Mouse (Mus musculus) gastrocnemius, adult 2 months (tissue): ENCODE measurements around the gene Asb2. TPM values are rescaled to one million over a fixed set of nuclear protein-coding genes. Genes with fewer than 3 reads are reported as not detected.

Experiments used
- DNase-seq: peaks from one replicate; pipeline ENCODE4 v3.0.0; 2022
- H3K27ac ChIP-seq: fragments of 200-600 bp; 2 replicates; pipeline ENCODE4 v1.8.1; 2022; ENCODE audit warnings: mild to moderate bottlenecking
- H3K4me3 ChIP-seq: fragments of 200-600 bp; 2 replicates; pipeline ENCODE4 v1.8.1; 2022; ENCODE audit warnings: mild to moderate bottlenecking, moderate library complexity
- CTCF ChIP-seq: fragments of 200-600 bp; IDR thresholded peaks from 2 replicates; pipeline ENCODE4 v1.8.1; 2022; ENCODE audit warnings: antibody characterized with exemption, mild to moderate bottlenecking, moderate library complexity
- intact Hi-C: fragments of 180-260 bp; cut with DNase I; formaldehyde crosslinking; loops from one replicate; pipeline ENCODE4 v1.15.1; 2025
- total RNA-seq, 2 experiments: library from RNA; stranded (reverse); gene quantifications; 2 replicates each; pipeline ENCODE4 v1.2.3; 2021

Gene Asb2
- total RNA-seq, 2 experiments from 2014 or later: 548 to 725 TPM

DNA sequence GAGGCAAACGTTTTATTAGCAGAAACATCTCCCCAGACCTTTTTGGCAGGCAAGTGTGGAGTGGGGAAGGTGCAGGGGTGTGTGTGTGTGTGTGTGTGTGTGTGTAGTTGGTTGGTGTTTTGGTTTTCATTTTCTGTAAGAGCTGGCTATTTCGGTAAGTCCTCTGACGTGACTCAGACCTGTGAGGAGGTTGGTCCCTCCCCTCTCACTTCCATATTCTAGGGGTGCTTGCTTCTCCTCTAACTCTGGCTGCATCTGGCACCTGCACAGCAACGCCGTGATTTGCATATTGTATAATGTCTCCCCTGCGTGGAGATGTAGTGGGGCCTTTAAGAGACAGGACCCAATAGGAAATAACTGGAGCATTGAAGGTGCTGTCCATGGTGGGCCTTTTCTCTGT is 82.8 kb downstream of the Asb2 start:
- Histone ChIP-seq H3K27ac (no peak overlapping the region), H3K4me3 (no peak overlapping the region)
- intact Hi-C loops: no loop called here
- DNase-seq: no peak
- no peak for TF ChIP-seq CTCF

DNA sequence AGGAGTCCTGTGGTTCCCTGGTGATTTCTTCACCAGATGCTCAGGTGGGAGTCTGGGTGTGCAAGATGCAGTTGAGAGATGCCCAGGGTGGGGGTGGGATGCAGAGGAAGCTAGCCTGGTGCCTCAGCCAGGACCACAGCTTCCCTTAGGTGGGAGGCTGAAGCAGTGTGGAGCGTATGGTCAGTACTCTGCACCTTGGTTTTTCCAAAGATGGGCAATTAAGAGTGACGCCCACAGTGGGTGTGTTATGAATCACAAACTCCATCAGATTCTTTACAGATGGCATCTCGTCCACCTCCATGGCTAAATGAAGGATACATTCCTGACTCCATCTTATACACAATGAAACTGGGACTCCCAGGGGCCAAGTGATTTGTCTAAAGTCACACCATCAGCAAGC is 83.6 kb downstream of the Asb2 start:
- intact Hi-C loops: no loop called here

More for the DNA sequence above, 83.6 kb downstream of the Asb2 start:
- no peak for DNase-seq
- no peak for TF ChIP-seq CTCF
- no peak overlapping the region for H3K27ac ChIP-seq
- no peak overlapping the region for H3K4me3 ChIP-seq

Other genes with a start within 250 kb of the Asb2 start
- 10 to 100 TPM; 20.8 to 28.6 TPM for gene Prima1, start 113.9 kb downstream of the Asb2 start, total RNA-seq
- gene Fam181a, start 45.0 kb downstream of the Asb2 start, total RNA-seq: not detected
- 1 to 10 TPM; 5.7 to 7.3 TPM for gene Otub2, start 32.7 kb upstream of the Asb2 start, total RNA-seq
- gene 9330161L09Rik, start 51.8 kb upstream of the Asb2 start, total RNA-seq: 1 to 10 TPM in 1 of 2 experiments, under 1 TPM in 1; 0.82 to 1.9 TPM
- gene Ddx24, start 69.8 kb upstream of the Asb2 start, total RNA-seq: 10 to 100 TPM; 75.2 to 83.5 TPM
- gene Ifi27, start 78.2 kb upstream of the Asb2 start, total RNA-seq: 10 to 100 TPM; 46.8 to 61.0 TPM
- gene Ifi27l2a, start 87.7 kb upstream of the Asb2 start, total RNA-seq: 10 to 100 TPM in 1 of 2 experiments, 1 to 10 TPM in 1; 5.9 to 11.1 TPM
- gene Ifi27l2b, start 101.2 kb upstream of the Asb2 start, total RNA-seq: not detected
- gene Ppp4r4, start 176.3 kb upstream of the Asb2 start, total RNA-seq: under 1 TPM; 0.25 to 0.31 TPM